Mouse (Mus musculus): ENCODE results near the gene Sdsl.
A peak's percentile ranks its signal among the peaks of the same experiment; 100 is the strongest.

The Sdsl gene

DNA sequence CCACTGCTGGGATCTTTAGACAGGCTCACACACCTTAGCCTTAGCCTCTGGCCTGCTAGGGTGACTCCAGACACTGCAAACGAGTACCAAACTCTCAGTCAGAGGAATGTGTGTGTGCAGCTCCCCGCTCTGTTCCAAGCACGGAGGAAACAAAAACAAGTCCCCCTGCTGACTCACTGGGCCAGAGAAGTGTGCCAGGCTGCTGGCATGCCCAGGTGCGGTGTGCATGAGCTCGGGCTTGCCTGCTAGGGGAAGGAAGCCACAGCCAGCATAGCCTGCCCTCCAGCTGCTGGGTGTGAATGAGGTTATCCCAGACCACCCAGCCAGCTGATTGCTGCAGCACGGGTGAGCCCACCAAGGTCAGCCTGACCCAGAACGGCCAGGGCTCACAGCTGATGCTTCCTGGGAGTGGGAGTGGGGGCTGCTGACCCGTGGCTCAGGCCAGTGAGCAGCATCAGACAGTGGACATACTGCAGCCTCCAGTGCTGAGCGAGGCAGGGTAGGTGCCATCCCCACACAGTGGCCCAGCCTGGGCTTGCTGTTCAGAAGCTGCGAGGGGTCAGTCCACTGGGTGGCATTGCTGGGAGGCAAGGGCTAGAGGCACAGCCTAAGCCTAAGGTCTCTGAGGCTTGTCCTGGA, 22.6 kb upstream of the Sdsl start:
- no peak for DNase-seq (ENCODE audit: low spot score in 2 of 2)

DNA sequence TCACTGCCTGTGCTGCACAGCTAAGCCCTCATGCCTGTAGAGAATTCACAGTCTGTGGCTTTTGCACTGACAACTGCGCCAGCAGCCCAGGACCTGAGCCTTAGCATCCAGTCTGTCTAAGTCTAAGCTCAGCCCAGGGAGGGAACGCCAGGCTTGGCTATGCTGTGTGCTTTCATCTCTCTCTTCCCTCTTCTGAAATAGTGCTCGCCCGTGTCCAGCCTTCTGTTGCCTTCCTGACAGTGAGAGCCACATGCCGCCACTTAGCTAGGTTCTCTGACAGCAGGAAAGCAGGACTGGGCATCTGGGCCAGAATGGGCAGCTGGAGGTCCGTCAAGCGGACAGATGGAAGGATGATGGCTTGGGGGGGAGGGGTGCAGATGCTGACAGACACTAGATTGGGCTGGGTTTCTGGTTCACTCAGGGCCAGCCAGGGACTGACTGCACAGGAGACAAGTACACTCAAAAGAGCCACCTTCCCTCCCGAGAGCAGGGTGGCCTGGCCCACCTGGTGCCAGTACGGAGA, 21.3 kb upstream of the Sdsl start:
- DNase-seq (ENCODE audit: low spot score in 2 of 2): no peak

DNA sequence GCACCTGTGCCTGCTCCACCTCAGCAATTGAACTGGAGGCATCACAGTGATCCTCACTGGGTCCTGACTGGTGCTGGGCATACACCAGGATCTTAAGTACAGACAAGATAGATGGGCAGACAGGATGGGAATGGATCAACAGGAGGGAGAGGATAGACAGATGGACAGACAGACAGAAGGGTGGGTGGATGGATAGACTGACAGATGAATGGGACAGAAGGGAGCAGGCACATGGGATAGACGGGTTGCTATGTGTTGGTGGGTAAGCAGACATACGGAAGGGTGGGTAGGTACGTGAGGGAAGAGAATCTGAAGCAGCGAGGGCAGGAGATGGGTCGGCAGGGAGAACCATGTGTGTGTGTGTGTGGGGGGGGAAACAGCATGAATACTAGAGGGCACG, 20.8 kb upstream of the Sdsl start:
- DNase-seq (ENCODE audit: low spot score in 2 of 2): no peak

DNA sequence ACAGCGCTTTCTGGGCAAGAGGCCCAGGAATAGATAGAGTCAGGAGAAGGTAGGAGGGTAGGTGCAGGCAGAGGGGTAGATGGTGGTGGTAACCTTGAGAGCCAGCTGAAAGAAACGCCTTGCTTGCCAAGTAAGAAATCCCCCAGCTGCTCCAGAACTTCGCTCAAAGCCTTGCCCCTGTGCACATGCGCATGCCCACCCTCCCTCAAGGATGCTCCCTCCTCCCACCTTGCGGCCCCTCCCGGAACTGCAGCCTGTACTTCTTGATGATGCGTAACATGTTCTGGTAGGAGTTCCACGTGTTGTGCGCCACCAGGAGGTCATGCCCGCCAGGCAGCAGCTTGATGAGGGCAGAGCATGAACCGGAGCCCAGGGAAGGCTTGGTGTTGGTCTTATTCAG, 19.8 kb upstream of the Sdsl start:
- DNase-seq (ENCODE audit: low spot score in 2 of 2): peak in 1 of 2 experiments; percentile 52

DNA sequence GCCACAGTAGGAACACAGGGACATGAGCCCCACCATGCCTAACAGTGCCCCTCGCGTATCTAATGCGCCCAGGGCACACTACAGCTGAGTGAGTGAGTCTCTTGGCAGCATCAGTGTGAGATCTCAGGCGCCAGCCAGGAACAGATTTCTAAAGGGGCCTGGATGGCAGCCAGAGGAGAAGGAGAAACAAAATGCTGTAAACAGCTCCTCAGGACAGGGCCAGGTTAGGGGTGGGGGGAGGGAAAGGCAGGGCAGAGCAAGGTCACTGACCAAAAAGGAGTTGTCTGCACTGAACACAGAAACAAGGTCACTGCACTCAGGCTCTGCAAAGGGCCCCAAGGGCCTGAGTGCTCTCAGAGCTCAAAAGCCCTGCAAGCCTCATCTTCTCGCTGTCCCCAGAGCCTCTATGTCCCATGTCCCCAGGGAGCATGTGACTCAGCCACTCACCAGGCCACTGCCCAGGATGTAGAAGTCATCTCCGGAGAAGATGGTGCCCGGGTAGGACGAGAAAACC, 18.1 kb upstream of the Sdsl start:
- DNase-seq (ENCODE audit: low spot score in 2 of 2): no peak

DNA sequence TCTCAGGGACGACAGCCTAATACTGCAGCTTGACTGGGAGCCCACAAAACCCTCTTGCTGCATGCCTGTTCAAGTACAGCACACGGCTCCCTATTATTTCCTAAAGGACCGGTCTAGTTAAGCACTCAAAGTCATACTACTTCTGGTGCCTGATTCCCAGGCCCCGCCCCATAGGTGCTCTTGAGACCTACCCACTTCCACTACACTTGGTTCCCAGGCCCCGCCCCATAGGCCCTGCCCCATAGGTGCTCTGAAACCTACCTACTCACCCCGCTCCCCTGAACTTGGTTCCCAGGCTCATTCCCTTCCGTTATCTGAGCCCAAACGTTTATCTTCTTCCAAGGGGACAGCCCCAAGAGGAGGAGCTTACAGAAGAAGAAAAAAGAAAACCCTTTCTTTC, 15.2 kb upstream of the Sdsl start:
- DNase-seq (ENCODE audit: low spot score in 2 of 2): no peak

DNA sequence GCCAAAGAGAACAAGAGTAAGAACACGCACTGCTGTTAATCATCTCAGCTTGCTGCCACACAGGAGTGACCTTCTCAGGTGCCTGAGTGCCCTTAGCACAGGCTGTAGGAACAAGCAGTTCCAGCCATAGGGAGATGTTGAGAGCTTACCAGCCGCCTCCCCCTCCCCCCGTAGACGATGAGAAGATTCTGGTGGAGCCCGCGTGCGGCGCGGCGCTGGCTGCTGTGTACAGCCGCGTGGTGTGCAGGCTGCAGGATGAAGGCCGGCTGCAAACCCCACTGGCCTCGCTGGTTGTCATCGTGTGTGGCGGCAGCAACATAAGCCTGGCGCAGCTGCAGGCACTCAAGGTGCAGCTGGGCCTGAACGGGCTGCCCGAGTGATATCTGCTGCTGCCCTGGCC, 10.8 kb upstream of the Sdsl start:
- no peak for DNase-seq (ENCODE audit: low spot score in 2 of 2)

DNA sequence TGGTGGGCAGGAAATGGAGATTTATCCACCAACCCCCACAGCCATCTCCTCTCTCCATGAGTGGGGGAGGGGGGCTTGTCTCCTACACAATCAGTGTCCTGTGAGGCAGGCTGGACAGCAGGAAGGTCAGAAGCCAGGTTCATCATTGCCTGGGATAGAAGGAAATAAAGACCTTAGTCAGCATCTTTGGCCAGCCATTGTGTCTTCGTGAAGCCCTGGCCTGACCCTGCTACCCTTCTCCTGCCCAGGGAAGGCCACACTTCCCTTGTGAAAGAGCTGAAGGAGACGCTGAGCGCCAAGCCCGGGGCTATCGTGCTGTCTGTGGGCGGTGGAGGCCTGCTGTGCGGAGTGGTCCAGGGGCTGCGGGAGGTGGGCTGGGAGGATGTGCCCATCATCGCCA, 8.6 kb upstream of the Sdsl start:
- DNase-seq (ENCODE audit: low spot score in 2 of 2): no peak

DNA sequence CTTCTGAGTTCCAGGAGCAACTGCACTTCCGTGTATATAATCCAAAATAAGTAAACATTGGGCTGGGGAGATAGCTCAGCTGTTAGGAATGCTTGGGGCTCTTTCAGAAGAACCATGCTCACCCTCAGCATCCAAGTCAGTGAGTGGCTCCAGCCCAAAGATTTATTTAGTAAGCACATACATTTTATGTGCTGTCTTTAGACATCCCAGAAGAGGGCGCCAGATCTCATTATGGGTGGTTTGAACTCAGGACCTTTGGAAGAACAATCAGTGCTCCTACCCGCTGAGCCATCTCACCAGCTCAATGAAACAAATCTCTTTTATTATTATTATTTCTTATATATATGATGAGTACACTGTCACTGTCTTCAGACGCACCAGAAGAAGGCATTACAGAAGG, 6.9 kb upstream of the Sdsl start:
- DNase-seq (ENCODE audit: low spot score in 2 of 2): no peak

DNA sequence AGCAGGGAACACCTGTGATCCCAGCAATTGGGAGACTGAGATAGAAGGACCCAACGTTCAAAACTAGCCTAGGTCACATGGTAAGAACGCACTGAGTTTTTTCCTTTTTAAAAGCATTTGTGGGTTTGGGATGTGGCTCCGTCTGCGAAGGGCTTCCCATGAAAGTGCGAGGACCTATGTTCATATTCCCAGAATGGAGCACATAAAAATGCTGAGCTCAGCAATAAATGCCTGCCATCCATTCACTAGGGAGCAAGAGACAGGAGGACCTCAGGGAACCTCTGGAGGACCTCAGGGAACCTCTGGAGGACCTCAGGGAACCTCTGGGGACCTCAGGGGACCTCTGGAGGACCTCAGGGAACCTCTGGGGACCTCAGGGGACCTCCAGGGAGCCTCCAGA, 5.4 kb upstream of the Sdsl start:
- DNase-seq (ENCODE audit: low spot score in 2 of 2): no peak

DNA sequence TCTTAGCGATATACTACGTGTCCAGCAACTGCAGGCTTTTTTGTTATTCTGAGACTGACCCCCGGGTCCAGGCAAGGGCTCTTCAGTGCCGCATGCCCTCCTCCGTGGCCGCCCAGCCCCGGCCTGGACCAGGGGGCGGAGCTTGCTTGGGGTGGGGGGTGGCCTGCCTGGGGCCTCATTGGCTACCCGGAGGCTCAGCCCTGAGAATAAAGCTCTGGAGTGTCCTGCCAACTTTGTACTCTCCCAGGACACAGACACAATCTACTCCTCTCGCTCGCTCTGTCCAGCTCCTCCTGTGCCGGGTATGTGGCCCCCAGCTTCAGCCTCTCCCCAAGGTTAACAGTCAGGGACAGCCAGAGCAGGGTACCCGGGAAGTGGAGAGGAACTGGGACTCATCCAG, 3.7 kb upstream of the Sdsl start, which contains the start of gene Sds:
Sds (plus strand) TSS at position 231 of the 400 bp plus-strand sequence.
- DNase-seq (ENCODE audit: low spot score in 2 of 2): no peak

DNA sequence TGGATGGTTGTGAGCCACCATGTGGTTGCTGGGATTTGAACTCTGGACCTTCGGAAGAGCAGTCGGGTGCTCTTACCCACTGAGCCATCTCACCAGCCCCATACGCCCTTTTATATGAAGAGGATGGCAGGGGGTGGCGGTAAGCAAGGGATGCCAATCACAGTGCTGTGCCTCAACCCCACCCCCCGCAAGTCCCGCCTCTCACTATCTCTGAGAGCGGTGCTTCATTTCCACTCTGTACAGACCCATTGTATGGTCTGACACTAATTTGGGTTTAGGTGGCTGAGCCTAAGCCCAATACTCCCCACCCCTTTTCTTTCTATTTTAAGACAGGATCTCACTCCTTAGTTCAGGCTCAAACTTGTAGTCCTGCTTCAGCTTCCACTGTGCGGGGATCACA, 3.3 kb upstream of the Sdsl start:
- no peak for DNase-seq (ENCODE audit: low spot score in 2 of 2)

DNA sequence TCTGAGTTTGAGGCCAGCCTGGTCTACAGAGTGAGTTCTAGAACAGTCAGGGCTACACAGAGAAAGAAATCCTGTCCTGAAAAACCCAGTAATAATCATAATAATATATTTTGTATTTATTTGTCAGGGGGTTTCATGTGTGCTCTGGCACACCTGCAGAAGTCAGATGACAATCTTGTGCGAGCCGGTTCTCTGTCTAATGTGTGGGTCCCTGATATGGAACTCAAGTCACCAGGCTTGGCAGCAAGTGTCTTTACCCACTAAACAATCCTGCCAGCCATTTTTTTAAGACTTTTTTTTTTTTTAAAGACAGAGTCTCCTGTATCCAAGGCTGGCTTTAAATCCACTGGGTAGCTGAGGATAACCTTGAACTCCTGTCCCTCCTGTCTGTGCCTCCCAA, 751 bp upstream of the Sdsl start:
- no peak for DNase-seq (ENCODE audit: low spot score in 2 of 2)

DNA sequence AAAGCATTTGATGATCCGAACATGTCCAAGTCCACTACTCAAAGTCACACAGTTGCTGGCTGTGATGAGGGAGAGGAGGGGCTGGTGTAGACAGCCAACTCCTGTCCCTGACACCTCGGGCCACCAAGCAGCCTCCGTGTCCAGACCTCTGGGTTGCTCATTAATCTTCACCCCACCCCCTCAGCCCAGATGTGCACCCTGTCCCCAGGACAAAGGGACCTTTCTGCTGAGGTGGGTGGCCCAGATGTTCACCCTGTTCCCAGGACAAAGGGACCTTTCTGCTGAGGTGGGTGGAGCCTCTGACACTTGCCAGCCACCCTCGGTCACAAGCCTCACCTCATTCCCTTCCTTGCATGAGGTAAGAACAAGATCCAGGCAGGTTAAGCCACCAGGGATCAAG, 1.1 kb downstream of the Sdsl start:
- DNase-seq (ENCODE audit: low spot score in 2 of 2): no peak

DNA sequence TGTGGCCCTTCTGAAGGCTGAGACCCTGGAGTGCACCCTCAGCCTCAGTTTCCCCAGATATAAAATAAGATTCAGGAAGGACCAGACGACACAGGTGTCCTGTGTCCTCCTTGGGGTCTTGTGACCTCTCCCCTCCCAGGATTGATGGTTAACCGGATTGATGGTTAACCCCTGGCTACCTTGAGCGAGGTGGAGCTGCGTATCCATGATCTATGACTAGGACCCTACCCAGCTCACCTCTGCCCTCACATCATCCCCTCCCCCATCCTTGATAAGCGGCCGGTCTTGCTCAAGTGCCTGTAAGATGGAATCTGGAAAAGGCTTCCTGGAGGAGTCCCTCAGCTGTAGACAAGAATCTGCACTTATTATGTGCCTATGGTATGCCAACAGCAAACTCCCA, 3.8 kb downstream of the Sdsl start:
- DNase-seq (ENCODE audit: low spot score in 2 of 2): no peak

DNA sequence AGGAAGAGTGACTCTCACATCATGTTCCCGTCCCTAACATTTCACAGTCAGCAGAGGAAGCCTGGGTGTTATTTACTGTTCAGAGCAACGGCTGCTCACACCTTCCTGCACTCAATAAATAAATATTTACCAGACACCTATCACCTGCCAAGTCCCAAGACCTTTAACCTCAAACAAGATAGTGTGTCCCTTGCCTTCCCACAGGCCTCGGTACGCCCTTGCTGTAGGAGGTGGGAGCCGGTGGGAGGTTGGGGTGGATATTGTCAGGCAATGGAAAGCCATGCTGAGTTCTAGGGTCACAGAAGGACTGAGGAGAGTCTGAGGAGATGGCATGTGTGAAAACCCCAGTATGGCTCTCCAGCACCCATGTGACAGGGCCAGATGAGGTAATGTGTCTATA, 4.3 kb downstream of the Sdsl start:
- no peak for DNase-seq (ENCODE audit: low spot score in 2 of 2)

DNA sequence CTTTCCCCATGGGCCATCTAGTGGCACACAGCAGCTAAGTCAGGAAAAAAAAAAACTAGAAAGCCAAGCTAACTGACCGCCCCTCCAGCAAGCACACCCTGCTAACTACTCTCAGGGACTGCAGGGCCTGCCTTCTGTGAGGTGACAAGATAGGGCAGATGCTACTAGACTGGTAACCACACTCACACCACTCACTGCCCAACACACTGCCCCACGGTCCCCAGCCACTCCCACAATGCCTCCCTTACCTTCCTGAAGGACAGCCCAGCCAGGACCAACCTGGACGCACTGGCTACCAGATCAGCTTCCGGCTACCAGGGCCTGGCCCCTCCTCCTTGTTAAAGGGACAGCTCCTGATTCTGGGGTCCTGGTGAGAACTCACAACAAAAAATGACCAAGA, 5.6 kb downstream of the Sdsl start:
- no peak for DNase-seq (ENCODE audit: low spot score in 2 of 2)

DNA sequence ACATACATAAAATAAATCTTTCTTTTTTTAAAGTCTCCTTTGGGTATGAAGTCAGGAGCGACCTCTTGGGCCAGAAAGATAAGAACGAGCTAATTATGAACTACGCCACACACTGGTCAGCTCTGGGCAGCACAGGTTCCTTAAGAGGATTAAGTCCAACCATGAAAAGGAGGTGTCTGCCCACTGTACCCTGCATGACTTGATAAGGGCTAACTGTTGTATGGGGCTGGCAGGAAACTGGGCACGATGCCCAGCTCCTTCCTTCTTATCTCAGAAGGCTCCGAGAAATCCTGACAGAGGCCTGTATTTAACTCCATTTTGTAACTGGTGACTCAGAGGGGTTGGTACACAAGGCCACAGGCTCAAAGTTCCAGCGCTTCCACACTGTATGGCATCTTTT, 6.8 kb downstream of the Sdsl start:
- DNase-seq (ENCODE audit: low spot score in 2 of 2): no peak

DNA sequence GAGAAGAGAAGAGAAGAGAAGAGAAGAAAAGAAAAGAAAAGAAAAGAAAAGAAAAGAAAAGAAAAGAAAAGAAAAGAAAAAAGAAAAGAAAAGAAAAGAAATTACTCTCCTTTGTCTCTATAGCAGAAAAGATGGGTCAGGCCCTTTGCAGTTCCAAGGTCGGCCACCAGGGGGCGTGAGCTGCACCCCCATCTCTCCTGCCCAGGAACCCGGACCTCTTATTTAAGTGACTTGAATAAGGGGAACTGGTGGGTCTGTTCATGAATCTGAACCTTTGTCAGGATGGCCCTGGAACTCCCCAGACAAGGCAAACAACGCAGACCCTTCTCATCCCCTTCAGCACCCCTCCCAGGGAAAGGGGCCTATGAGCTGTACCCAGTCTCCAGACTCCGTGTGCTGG, 7.5 kb downstream of the Sdsl start:
- no peak for DNase-seq (ENCODE audit: low spot score in 2 of 2)

DNA sequence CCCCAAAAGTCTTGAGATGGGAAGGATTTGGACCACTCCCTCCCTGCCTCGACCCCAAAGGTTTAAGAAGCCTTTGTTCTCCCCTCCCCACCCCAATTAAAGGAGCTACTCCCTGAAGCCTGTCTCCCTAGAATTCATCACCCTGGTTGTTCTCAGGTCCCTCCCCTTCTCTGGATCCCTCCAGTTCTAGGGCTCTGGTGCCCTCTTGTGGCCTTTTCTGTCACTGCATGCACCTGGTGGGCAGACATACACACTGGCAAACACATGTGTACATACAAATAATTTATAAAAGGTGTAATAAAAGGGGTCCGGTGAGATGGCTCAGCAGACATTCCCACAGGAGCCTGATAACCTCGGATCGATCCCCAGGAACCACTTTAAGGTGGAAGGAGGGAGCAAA, 8.3 kb downstream of the Sdsl start:
- DNase-seq (ENCODE audit: low spot score in 2 of 2): no peak

DNA sequence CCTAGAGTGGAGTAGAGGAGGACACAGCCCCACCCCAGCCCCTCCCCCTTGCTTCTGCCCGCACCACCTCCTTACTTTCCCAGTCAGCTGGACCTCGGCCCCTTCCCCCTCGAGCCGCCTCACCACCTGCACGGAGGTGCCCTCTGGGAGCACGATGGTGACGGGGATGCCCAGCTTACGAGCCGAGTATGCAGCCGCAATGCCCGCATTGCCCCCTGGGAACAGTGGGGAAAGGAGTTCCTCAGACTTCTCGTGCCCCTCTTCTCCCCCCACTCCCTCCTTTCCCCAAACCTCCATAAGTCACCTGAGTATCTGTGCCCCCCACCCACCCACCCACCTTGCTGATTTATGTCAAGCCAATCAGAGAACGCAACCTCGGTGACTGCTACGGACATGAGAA, 10.7 kb downstream of the Sdsl start:
- no peak for DNase-seq (ENCODE audit: low spot score in 2 of 2)

DNA sequence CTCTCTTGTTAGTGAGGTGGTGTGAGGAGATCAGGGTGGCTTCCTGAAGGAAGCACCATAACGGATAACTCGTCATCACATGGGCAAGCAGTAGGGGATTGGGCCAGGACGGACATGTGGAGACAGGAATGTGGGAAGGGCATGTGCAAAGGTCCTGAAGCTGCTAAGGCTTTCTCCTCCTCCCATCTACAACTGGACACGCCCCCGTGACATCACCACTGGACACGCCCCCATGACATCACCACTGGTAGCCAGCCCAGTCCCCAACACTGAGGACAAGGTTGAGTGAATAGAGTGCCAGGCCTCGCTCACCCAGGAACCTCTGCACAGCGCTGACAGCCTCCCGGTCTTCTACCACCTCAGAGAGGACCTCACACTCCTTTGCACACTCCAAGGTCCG, 13.5 kb downstream of the Sdsl start:
- no peak for DNase-seq (ENCODE audit: low spot score in 2 of 2)

DNA sequence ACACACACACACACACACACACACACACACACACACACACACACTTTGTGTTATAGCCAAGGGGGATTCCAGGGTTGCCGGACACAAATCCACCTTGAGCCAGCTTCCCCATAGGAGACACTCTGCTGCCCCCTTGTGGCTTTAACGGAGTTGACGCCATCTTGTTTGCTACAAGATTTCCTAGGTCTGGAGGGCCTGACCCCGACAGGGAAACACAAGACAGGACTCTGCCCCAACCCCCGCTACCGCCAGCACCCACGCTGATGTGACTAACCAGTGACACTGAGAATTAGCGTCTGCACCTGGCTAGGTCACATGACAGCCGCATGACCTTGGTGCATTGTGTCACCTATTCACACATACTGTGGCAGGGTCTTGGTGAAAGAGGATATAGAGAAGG, 15.0 kb downstream of the Sdsl start:
- peak in 1 of 2 experiments; percentile 61 for DNase-seq (ENCODE audit: low spot score in 2 of 2)

Measured in frontal cortex, postnatal 10 days (tissue).